Mouse (Mus musculus) heart, adult 11 months (tissue): ENCODE data around the gene Gm11492.

Experiments used
- DNase-seq: peaks from one replicate; pipeline ENCODE4 v3.0.0; 2022

Gene Gm11492

DNA sequence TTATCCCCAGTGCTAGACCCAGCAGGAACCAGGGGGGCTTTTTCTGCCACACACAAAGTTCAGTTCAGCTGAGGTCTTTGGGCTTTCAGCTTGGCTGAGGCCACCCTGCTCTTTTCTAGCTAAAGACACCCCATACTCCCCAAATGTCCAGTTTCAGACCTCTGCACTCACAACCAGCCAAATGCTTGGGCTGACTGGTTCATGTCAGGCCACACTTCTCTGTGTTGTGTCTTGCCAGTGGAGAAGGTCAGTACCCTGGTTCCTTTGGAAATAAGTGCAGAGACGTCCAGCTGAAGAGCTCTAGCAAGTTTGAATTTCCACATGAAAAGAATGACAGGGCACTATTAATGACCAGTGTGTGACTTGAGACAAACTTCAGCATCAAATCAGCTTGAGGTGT lies 13.3 kb downstream of the Gm11492 start:
- DNase-seq, result no peak

GRCm38 (mm10) chr11:87580543-87581085 lies 14.2 kb downstream of the Gm11492 start:
- peak; percentile 92 for DNase-seq

- DNase-seq, result peak; percentile 92
These were observed 14.9 kb downstream of the Gm11492 start for GRCm38 (mm10) chr11:87581161-87581865.

GRCm38 (mm10) chr11:87581933-87582710 lies 15.7 kb downstream of the Gm11492 start:
- peak; percentile 92 for DNase-seq

DNA sequence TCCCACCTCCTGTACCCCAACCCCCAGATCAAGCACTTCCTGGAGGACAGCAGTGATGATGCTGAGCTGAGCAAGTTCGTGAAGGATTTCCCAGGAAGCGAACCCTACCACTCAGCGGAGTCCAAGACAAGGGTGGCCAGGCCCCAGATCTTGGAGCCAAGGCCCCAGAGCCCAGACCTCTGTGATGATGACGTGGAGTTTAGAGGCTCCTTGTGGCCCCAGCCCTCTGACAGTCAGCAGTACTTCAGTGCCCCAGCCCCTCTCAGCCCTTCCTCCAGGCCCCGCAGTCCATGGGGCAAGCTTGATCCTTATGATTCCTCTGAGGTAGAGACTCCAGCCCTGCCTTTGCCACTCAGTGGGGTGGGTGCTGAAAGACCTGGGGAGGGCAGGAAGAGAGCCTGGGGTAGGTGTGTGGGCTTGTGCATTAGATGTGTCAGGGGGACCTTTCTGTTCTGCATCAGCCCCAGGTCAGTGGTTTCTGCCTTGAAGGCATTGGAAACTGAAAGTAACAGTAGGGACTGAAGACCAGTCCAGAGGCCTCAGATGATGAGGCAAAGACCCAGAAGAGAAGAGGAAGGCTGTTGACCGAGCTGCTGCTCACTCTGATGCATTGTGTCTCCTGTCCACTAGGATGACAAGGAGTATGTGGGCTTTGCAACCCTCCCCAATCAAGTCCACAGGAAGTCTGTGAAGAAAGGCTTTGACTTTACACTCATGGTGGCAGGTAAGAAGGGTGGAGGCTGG lies 17.0 kb downstream of the Gm11492 start:
- DNase-seq, result peak; percentile 93

GRCm38 (mm10) chr11:87584711-87585505 lies 18.5 kb downstream of the Gm11492 start:
- peak; percentile 98 for DNase-seq

GRCm38 (mm10) chr11:87587211-87587874 lies 20.9 kb downstream of the Gm11492 start:
- no peak for DNase-seq

DNA sequence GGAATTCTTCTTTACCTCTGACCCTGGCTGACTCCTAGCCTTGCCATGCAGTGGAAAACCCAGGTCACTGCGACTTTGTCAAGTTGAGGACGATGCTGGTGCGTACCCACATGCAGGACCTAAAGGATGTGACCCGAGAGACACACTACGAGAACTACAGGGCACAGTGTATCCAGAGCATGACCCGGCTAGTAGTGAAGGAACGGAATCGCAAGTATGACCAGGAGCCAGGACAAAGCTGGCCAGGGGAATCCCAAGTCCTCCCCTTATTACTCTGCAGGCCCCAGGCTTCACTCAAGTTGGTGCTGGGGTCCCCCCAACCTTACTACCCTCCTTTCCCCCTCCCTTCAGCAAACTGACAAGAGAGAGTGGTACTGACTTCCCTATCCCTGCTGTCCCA lies 23.2 kb downstream of the Gm11492 start:
- DNase-seq, result peak; percentile 92

GRCm38 (mm10) chr11:87590841-87591525 lies 24.5 kb downstream of the Gm11492 start:
- DNase-seq, result peak; percentile 95

- DNase-seq, result peak; percentile 100
These were observed 25.3 kb downstream of the Gm11492 start, which contains the start of gene Mtmr4 for GRCm38 (mm10) chr11:87591526-87592353. Mtmr4 (plus strand) TSS chr11:87592162.

GRCm38 (mm10) chr11:87592354-87592695 lies 25.9 kb downstream of the Gm11492 start:
- DNase-seq, result no peak

- DNase-seq, result peak; percentile 95
These were observed 26.5 kb downstream of the Gm11492 start for GRCm38 (mm10) chr11:87592713-87593598.

GRCm38 (mm10) chr11:87595327-87595841 lies 28.9 kb downstream of the Gm11492 start:
- peak; percentile 99 for DNase-seq

DNA sequence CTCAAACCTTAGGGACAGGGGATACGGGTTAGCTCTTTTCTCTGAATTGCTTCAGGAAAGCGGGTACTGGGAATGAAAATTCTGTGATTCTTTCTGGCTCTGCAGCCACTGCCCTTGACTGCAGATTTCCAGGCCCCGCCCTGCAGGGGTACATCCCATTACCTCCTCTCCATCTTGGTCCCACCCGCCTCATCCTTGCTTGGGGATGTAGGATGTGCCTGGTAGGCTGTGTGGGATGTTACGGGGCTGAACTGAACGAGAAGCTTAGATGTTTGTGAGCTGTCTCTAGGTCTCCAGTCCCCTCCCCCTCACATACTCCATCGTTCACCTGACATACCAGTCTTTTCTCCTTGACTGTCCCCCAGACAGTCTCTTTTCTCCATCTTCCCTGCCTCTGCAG lies 29.5 kb downstream of the Gm11492 start:
- peak; percentile 92 for DNase-seq

DNA sequence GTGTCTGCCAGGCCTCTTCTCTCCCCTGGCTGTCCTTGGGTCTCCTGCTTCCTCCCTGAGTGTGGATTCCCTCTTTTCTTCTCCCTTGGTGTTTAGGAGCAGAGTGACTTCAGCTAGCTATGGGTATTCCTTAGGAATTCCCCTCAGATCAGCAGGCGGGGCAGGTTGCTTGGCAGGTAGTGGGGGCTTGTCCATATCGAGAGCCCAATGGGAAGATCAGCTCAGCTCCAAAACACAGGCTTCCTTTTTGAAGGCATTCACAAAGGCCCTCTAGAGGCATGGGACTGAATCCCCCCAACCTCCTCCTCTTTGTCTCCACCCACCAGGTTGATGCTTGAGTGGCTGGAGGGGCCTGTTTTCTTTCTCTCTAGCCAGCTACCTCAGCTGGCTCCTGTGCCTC lies 30.0 kb downstream of the Gm11492 start:
- peak; percentile 89 for DNase-seq

DNA sequence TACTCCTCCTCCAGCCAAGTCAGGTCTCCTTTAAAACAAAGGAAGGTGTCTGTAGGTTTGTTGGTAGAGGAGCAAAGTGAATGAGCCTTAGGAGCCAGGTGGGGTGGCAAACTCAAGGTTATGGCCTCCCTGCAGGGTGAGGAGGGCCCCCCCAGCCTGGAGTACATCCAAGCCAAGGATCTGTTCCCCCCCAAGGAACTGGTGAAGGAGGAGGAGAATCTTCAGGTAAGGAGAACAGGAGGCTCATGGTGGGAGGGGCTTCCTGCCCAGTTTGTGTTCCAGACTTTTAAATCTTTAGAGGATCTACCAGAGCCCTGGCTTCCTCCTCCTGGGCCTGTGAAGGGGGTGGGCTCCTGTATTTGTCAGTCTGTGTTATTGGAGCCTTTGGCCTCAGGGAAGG lies 30.6 kb downstream of the Gm11492 start:
- peak; percentile 88 for DNase-seq

DNA sequence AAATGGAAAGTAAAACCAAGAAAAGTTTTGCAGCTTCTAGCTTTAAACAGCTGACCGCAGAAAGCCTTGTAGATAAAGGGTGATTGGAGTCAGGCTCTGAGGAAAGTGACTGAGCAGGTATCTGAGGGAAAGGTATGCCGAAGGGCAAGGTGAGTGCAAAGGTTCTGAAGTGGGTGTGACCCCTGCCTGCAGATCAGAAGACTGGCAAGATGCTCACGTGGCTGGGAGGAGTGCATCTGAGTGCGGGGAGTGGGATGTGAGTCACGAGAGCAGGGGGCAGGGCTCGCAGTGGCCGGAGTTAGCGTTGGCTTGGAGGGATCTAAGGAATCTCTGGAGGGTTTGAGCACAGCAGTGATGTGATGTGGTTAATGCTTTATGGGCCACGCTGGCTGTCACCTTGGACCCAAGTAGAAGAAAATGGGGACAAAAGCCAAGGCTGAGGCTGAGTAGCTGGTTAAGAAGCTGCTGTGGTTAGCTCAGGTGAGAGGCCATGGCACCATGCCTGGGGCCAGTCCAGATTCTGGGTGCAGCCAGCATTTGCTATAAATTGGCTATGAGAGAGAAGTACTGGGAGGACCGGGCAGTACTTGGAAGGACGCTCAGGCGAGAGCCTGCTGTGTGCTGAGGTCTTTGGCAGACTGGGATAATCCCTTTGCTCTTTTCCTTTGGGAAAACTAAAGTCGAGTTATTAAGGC lies 33.1 kb downstream of the Gm11492 start:
- peak; percentile 85 for DNase-seq

DNA sequence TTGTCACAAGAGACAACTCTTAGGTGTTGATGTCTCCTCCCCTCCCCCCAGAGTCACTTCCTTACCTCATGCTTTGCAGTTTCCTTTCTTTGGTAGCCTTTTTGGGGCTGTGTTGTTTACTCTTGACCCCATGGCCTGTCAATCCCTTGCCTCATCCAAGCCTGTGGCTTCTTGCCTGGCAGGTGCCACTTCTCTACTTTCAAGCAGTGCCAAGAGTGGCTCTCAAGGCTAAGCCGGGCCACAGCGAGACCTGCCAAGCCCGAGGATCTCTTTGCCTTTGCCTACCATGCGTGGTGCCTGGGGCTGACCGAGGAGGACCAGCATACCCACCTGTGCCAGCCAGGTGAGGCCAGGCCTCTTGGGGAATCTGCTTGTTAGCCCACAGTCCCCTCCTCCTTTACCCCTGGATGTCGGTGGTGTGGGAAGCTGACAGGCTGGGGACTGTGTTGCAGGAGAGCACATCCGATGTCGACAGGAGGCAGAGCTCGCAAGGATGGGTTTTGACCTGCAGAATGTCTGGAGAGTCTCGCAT lies 33.9 kb downstream of the Gm11492 start:
- peak; percentile 89 for DNase-seq
